Mouse (Mus musculus) olfactory bulb, adult 2 months (tissue): ENCODE results near the gene Prkag2.

ENCODE experiments used
- CTCF ChIP-seq: fragments of 200-500 bp; IDR thresholded peaks from 2 replicates; pipeline ENCODE4 v1.5.1; 2012; ENCODE audit warnings: low read depth, mild to moderate bottlenecking, low read length, moderate library complexity; ENCODE audit not compliant: insufficient read depth
- POLR2A ChIP-seq: fragments of 200-500 bp; IDR thresholded peaks from 2 replicates; pipeline ENCODE4 v1.6.1; 2012; ENCODE audit warnings: mild to moderate bottlenecking, low read depth, low read length, moderate library complexity; ENCODE audit not compliant: insufficient read depth

DNA sequence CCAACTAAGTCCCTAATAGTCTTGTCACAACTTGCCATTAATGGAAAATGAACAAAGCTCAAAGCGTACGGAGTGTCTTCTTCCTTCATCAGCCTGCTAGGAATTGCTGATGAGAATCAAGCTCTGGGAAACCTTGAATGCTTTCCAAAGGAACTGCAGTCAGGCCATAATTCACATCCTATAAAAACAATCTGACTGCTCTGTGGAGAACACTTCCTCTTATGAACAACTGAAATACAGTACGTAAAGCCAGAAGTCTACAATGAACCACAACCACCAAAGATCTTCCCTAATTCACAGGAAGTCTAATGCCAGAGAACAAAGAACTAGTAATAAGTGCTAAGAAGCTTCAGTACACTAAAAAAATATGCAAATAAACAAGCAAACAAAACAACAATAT lies 286.5 kb downstream of the Prkag2 start:
- TF ChIP-seq POLR2A (no peak), CTCF (no peak)
